Mouse (Mus musculus) small intestine, adult 2 months (tissue): ENCODE results near the gene Cep112.

Experiments used
- CTCF ChIP-seq: fragments of 200-500 bp; IDR thresholded peaks from 2 replicates; pipeline ENCODE4 v1.5.1; 2012; ENCODE audit warnings: low read depth, mild to moderate bottlenecking, control low read depth, inconsistent platforms, low read length, moderate library complexity, mixed read lengths; ENCODE audit not compliant: insufficient replicate concordance, insufficient read length; ENCODE audit errors: extremely low read depth
- POLR2A ChIP-seq: fragments of 200-500 bp; IDR thresholded peaks from 2 replicates; pipeline ENCODE4 v1.6.1; 2012; ENCODE audit warnings: low read depth, mild to moderate bottlenecking, control low read depth, inconsistent platforms, low read length, moderate library complexity

- TF ChIP-seq POLR2A, result no peak
- TF ChIP-seq CTCF, result no peak
Observed at GRCm38 (mm10) chr11:108862360-108862759, 437.4 kb downstream of the Cep112 start.
